ENCODE assay signal across 1 mouse cellular context in genomic region chr7:84166721-84167419, GRCm38 (mm10).
TF ChIP-seq lines count a peak whose summit lies in the region.

No protein-coding gene starts in this region.

TF ChIP-seq in CH12.LX, 34 proteins besides CTCF, POLR2A, EP300 and RAD21 (continued from another document):
- no peak for TF ChIP-seq MXI1 (IDR thresholded peaks at IDR 0.05; ENCODE audit: low read depth, low read length)
- TF ChIP-seq MEF2A (IDR thresholded peaks at IDR 0.05; ENCODE audit: borderline replicate concordance, low read depth, low read length), result no peak
- no peak for TF ChIP-seq CHD1 (IDR thresholded peaks at IDR 0.05; ENCODE audit: low read depth, low read length)
- TF ChIP-seq UBTF (IDR thresholded peaks at IDR 0.05; ENCODE audit: low read depth, low read length), result no peak
- no peak for TF ChIP-seq JUN (IDR thresholded peaks at IDR 0.05; ENCODE audit: insufficient read depth, low read depth, low read length)
- TF ChIP-seq E2F4 (IDR thresholded peaks at IDR 0.05; ENCODE audit: insufficient replicate concordance, low read depth, low read length), result no peak
- peak; percentile 72 for TF ChIP-seq JUND (conservative IDR thresholded peaks at IDR 0.05; ENCODE audit: low read depth, low read length)
- no peak for TF ChIP-seq MAFK (IDR thresholded peaks at IDR 0.05; ENCODE audit: insufficient replicate concordance, low read length)
- no peak for TF ChIP-seq ELF1 (IDR thresholded peaks at IDR 0.05; ENCODE audit: low read depth, low read length)
- no peak for TF ChIP-seq MAX (IDR thresholded peaks at IDR 0.05; ENCODE audit: low read length)
- 0 out of 2 replicates have a peak, but pooled peaks have one; percentile 25 for TF ChIP-seq ETS1 (conservative IDR thresholded peaks at IDR 0.05; ENCODE audit: low read depth, low read length)
- TF ChIP-seq SIN3A (IDR thresholded peaks at IDR 0.05; ENCODE audit: low read length), result no peak
- TF ChIP-seq POLR2AphosphoS2 (IDR thresholded peaks at IDR 0.05; ENCODE audit: low read depth, low read length), result no peak
- no peak for TF ChIP-seq GABPA (IDR thresholded peaks at IDR 0.05; ENCODE audit: insufficient replicate concordance, low read depth, low read length)
- TF ChIP-seq HCFC1 (IDR thresholded peaks at IDR 0.05; ENCODE audit: low read depth, low read length), result no peak
TF ChIP-seq in CH12.LX: peak in this region for 2.
